Mouse (Mus musculus) embryonic facial prominence, embryonic 15.5 days (tissue): ENCODE data around the gene Mfsd12. TPM values are rescaled to one million over a fixed set of nuclear protein-coding genes. Genes with fewer than 3 reads are reported as not detected.

ENCODE experiments used
- ATAC-seq: fragments of 200-750 bp; cut with Nextera tagmentation; 2 replicates; pipeline ENCODE4 v1.8.0; 2017; ENCODE audit warnings: low read depth, moderate TSS enrichment; ENCODE audit not compliant: insufficient number of reproducible peaks, low FRiP score, low TSS enrichment
- H3K27ac ChIP-seq: fragments of 300-500 bp; sonication (generic); replicated peaks from 2 replicates; pipeline ENCODE4 v1.5.1; 2015; ENCODE audit warnings: mild to moderate bottlenecking, inconsistent platforms
- H3K27me3 ChIP-seq: fragments of 300-500 bp; sonication (generic); 2 replicates; pipeline ENCODE4 v1.6.1; 2015; ENCODE audit warnings: inconsistent platforms
- H3K36me3 ChIP-seq: fragments of 300-500 bp; sonication (generic); 2 replicates; pipeline ENCODE4 v1.6.1; 2015; ENCODE audit warnings: mild to moderate bottlenecking, inconsistent platforms
- H3K4me1 ChIP-seq: fragments of 300-500 bp; sonication (generic); 2 replicates; pipeline ENCODE4 v1.6.1; 2015; ENCODE audit warnings: inconsistent platforms
- H3K4me2 ChIP-seq: fragments of 300-500 bp; sonication (generic); replicated peaks from 2 replicates; pipeline ENCODE4 v1.6.1; 2015; ENCODE audit warnings: mild to moderate bottlenecking, inconsistent platforms
- H3K4me3 ChIP-seq: fragments of 300-500 bp; sonication (generic); replicated peaks from 2 replicates; pipeline ENCODE4 v1.5.1; 2015; ENCODE audit warnings: mild to moderate bottlenecking, inconsistent platforms
- H3K9ac ChIP-seq: fragments of 300-500 bp; sonication (generic); 2 replicates; pipeline ENCODE4 v1.6.1; 2015; ENCODE audit warnings: inconsistent platforms
- H3K9me3 ChIP-seq: fragments of 300-500 bp; sonication (generic); replicated peaks from 2 replicates; pipeline ENCODE4 v1.6.1; 2016; ENCODE audit warnings: inconsistent platforms
- WGBS: fragments of 180-500 bp; shearing (Covaris S2); methylation state at CpG from one replicate; pipeline ENCODE4 v1.1.7; 2015; 5-methylcytosine and 5-hydroxymethylcytosine counted together
- polyA plus RNA-seq: library from polyadenylated mRNA; unstranded; fragments of >200 nt; fragmentation: Nextera tagmentation; extraction: Ambion mirVana; gene quantifications from 2 replicates; pipeline ENCODE4 v1.2.1, GENCODE M21; 2015

Mfsd12 gene
- polyA plus RNA-seq, 1 experiment from 2014 or later = 15.8 TPM

DNA sequence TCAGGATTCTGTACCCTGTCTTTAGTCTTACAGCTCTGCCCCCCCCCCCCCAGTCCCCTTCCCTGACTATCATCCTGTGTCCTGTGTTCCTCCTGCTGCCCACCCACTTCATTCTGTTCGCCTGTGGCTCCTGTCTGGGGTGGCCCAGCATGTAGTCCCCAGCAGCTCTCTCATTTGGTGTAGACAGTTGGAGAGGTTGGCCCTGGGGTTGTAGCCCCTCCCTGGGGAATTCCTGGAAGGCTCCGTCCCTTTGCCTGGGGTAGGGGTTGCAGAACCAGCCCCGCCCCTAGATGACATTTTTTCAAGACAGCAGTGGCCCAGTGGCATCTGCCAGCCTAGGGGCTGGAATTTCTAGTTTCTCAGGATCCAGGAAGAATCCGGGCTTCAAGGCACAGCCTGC lies 918 bp downstream of the Mfsd12 start:
- Histone ChIP-seq H3K4me3 (peak overlapping the region; percentile 85), H3K36me3 (peaks cover 4% of the 10 kb centered on the region; the same call in 1 of the 2 replicates), H3K27me3 (peaks cover 9% of the 10 kb centered on the region), H3K4me2 (peak overlapping the region; percentile 97), H3K27ac (no peak overlapping the region), H3K9ac (peak overlapping the region; percentile 81), H3K9me3 (no peaks in the 10 kb centered on the region), H3K4me1 (peaks cover 56% of the 10 kb centered on the region)
- no peak for ATAC-seq
- WGBS = 16% methylated on average over 4 of the region's 4 CpGs

- no peak overlapping the region for H3K27ac ChIP-seq
- peaks cover 4% of the 10 kb centered on the region; the same call in 1 of the 2 replicates for H3K36me3 ChIP-seq
- peak overlapping the region; percentile 97 for H3K4me2 ChIP-seq
- 70% methylated on average over 1 of the region's 1 CpGs for WGBS
- peaks cover 62% of the 10 kb centered on the region for H3K4me1 ChIP-seq
- H3K4me3 ChIP-seq = peak overlapping the region; percentile 85; the same call in 1 of the 2 replicates
- peaks cover 15% of the 10 kb centered on the region for H3K27me3 ChIP-seq
- H3K9ac ChIP-seq = no peak overlapping the region
- ATAC-seq = no peak
- H3K9me3 ChIP-seq = no peaks in the 10 kb centered on the region
These were observed 1.6 kb downstream of the Mfsd12 start for GRCm38 (mm10) chr10:81358841-81359240.

GRCm38 (mm10) chr10:81360721-81361120 lies 3.4 kb downstream of the Mfsd12 start:
- no peaks in the 10 kb centered on the region for H3K9me3 ChIP-seq
- H3K4me2 ChIP-seq = no peak overlapping the region
- no peak for ATAC-seq
- H3K27me3 ChIP-seq = peaks cover 28% of the 10 kb centered on the region
- H3K36me3 ChIP-seq = peaks cover 4% of the 10 kb centered on the region; the same call in 1 of the 2 replicates
- 48% methylated on average over 8 of the region's 8 CpGs for WGBS
- no peak overlapping the region for H3K9ac ChIP-seq
- peaks cover 68% of the 10 kb centered on the region for H3K4me1 ChIP-seq
- H3K4me3 ChIP-seq = no peak overlapping the region
- H3K27ac ChIP-seq = no peak overlapping the region

DNA sequence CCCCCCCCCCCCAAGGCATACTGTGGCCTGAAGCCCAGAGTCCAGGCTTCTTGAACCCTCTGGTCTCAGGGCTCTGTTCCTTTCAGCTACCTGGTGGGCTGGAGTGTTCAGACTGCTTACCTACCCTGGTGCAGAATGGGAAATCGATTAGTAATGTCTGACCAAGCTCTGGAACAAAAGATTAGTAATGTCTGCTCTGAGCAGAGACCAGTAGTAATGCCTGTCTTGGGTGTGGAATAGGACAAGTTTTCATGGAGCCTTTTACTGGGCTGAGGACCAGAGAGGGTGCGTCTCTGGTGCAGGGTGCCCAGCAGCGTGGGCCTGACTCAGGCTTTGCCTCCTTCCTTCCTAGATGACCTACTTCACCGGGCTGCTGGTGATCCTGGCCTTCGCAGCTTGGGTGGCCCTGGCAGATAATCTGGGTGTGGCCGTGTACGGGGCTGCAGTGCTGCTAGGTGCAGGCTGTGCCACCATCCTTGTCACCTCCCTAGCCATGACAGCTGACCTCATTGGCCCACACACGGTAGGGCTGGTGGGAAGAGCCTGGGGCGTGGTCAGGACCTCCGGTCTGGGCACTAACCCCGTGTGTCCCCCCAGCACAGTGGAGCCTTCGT lies 5.2 kb downstream of the Mfsd12 start:
- Histone ChIP-seq H3K27ac (no peak overlapping the region), H3K27me3 (peaks cover 28% of the 10 kb centered on the region), H3K4me2 (no peak overlapping the region), H3K9ac (no peak overlapping the region), H3K9me3 (no peaks in the 10 kb centered on the region), H3K4me1 (peaks cover 62% of the 10 kb centered on the region), H3K36me3 (peaks cover 18% of the 10 kb centered on the region), H3K4me3 (no peak overlapping the region)
- no peak for ATAC-seq
- 76% methylated on average over 12 of the region's 12 CpGs for WGBS

- Histone ChIP-seq H3K4me3 (peak overlapping the region; percentile 34), H3K27ac (no peak overlapping the region), H3K27me3 (peaks cover 28% of the 10 kb centered on the region), H3K4me1 (peaks cover 55% of the 10 kb centered on the region), H3K4me2 (peak overlapping the region; percentile 53), H3K9me3 (no peaks in the 10 kb centered on the region), H3K9ac (peak overlapping the region; percentile 15; the same call in 1 of the 2 replicates), H3K36me3 (peaks cover 30% of the 10 kb centered on the region)
- 13% methylated on average over 54 of the region's 54 CpGs for WGBS
- ATAC-seq = no peak
These were observed 6.4 kb downstream of the Mfsd12 start for GRCm38 (mm10) chr10:81363436-81364346.

GRCm38 (mm10) chr10:81364666-81365065 lies 7.4 kb downstream of the Mfsd12 start:
- peak overlapping the region; percentile 15; the same call in 1 of the 2 replicates for H3K9ac ChIP-seq
- no peak overlapping the region for H3K27ac ChIP-seq
- H3K27me3 ChIP-seq = peaks cover 28% of the 10 kb centered on the region
- H3K36me3 ChIP-seq = peaks cover 40% of the 10 kb centered on the region
- H3K4me3 ChIP-seq = peak overlapping the region; percentile 34
- no peaks in the 10 kb centered on the region for H3K9me3 ChIP-seq
- WGBS = 16% methylated on average over 28 of the region's 28 CpGs
- ATAC-seq = no peak
- peaks cover 47% of the 10 kb centered on the region for H3K4me1 ChIP-seq
- peak overlapping the region; percentile 53 for H3K4me2 ChIP-seq

- WGBS = 35% methylated on average over 4 of the region's 4 CpGs
- Histone ChIP-seq H3K9ac (no peak overlapping the region), H3K27me3 (peaks cover 28% of the 10 kb centered on the region), H3K4me2 (peak overlapping the region; percentile 53; the same call in 1 of the 2 replicates), H3K36me3 (peaks cover 44% of the 10 kb centered on the region), H3K27ac (no peak overlapping the region), H3K9me3 (no peaks in the 10 kb centered on the region), H3K4me3 (peak overlapping the region; percentile 34; the same call in 1 of the 2 replicates), H3K4me1 (peaks cover 43% of the 10 kb centered on the region)
- no peak; the same call in 1 of the 2 replicates for ATAC-seq
These were observed 7.8 kb downstream of the Mfsd12 start for GRCm38 (mm10) chr10:81365073-81365472.

- Histone ChIP-seq H3K36me3 (peaks cover 52% of the 10 kb centered on the region), H3K4me1 (peaks cover 37% of the 10 kb centered on the region)
- 0 out of 2 replicates have a peak, but pooled peaks have one; percentile 6 for ATAC-seq
These were observed 8.6 kb downstream of the Mfsd12 start, which contains the start of gene 4930404N11Rik for GRCm38 (mm10) chr10:81365672-81366476. 4930404N11Rik (minus strand) TSS chr10:81365816.

GRCm38 (mm10) chr10:81366477-81367206 lies 9.4 kb downstream of the Mfsd12 start:
- Histone ChIP-seq H3K9me3 (no peaks in the 10 kb centered on the region), H3K4me2 (no peak overlapping the region), H3K27ac (no peak overlapping the region), H3K36me3 (peaks cover 56% of the 10 kb centered on the region), H3K9ac (no peak overlapping the region), H3K27me3 (peaks cover 28% of the 10 kb centered on the region), H3K4me3 (no peak overlapping the region), H3K4me1 (peaks cover 31% of the 10 kb centered on the region)
- no peak for ATAC-seq
- WGBS = 78% methylated on average over 6 of the region's 6 CpGs

More at GRCm38 (mm10) chr10:81365672-81366476, 8.6 kb downstream of the Mfsd12 start, which contains the start of gene 4930404N11Rik:
- Histone ChIP-seq H3K9ac (peak within 1 kb of the TSS; percentile 15; the same call in 1 of the 2 replicates), H3K27ac (no peak within 1 kb of the TSS), H3K4me3 (peak within 1 kb of the TSS; percentile 34), H3K9me3 (no peaks in the 10 kb centered on the region), H3K27me3 (peaks cover 28% of the 10 kb centered on the region), H3K4me2 (peak within 1 kb of the TSS; percentile 53)
- 30% methylated on average over 12 of the region's 12 CpGs for WGBS

DNA sequence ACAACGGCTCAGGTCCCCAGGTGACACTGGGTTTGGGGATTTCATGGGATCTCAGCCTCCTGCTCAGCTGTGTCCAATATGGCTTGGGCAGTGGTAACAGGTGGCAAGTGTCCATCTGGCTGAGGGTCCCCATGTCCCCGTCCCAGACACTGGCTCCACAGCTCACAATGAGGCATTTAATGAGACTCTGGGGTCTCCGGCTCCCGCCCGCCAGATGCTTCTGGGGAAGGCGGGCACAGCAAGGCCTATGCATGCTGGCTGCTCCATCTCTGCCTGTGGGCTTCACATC lies 9.9 kb downstream of the Mfsd12 start:
- Histone ChIP-seq H3K4me2 (no peak overlapping the region), H3K9me3 (no peaks in the 10 kb centered on the region), H3K9ac (no peak overlapping the region), H3K4me1 (peaks cover 31% of the 10 kb centered on the region), H3K27ac (no peak overlapping the region), H3K4me3 (no peak overlapping the region), H3K36me3 (peaks cover 61% of the 10 kb centered on the region), H3K27me3 (peaks cover 28% of the 10 kb centered on the region)
- WGBS = 78% methylated on average over 6 of the region's 6 CpGs
- no peak for ATAC-seq
